Mouse (Mus musculus): Measurements from ENCODE around the gene Cdc42se1. TPM values are rescaled to one million over a fixed set of nuclear protein-coding genes. Genes with fewer than 3 reads are reported as not detected.
"Not testable (repeated sequence)": the region's sequence is repeated elsewhere in the genome, so short reads cannot be mapped to it uniquely, and the experiment has no call there.

Cdc42se1 gene
- polyA plus RNA-seq, 1 experiment from 2014 or later = 72.9 TPM

DNA sequence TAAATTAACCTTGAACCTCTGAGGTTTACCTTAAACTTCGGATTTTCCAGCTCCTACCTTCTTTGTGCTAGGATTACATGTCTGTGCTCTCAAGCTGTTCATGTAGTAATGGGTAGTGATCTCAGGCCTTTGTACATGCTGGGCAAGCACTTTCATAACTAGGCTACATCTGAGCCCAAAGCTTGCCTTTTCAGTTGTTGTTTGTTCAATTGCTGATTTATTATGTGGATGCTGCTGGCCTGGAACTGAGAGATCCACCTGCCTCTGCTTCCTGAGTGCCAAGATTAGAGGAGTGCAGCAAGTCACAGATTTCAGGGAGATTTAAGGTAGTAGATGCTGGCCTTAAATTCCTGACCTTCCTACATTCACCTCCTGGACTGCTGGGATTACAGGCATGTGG is 29.4 kb upstream of the Cdc42se1 start:
- Histone ChIP-seq H3K9me3 (ENCODE audit: control insufficient read depth, low read length) (no peaks in the 10 kb centered on the region), H3K27me3 (replicated peaks; ENCODE audit: control insufficient read depth, insufficient read depth, low read length) (no peaks in the 10 kb centered on the region), H3K36me3 (ENCODE audit: control insufficient read depth, insufficient read depth) (peaks cover 18% of the 10 kb centered on the region), H3K4me3 (replicated peaks; ENCODE audit: low read length) (no peak overlapping the region), H3K4me2 (ENCODE audit: low read length) (no peak overlapping the region), H3K9ac (replicated peaks; ENCODE audit: low read depth, low read length) (no peak overlapping the region), H3K27ac (ENCODE audit: low read length) (no peak overlapping the region), H3K4me1 (replicated peaks; ENCODE audit: control insufficient read depth, insufficient read depth, low read length) (no peaks in the 10 kb centered on the region)
- no peak for ATAC-seq
- 91% methylated on average over 1 of the region's 1 CpGs for WGBS

- no peak overlapping the region for H3K4me2 ChIP-seq (ENCODE audit: low read length)
- no peak overlapping the region for H3K4me3 ChIP-seq (replicated peaks; ENCODE audit: low read length)
- H3K9ac ChIP-seq (replicated peaks; ENCODE audit: low read depth, low read length) = no peak overlapping the region
- no peaks in the 10 kb centered on the region for H3K4me1 ChIP-seq (replicated peaks; ENCODE audit: control insufficient read depth, insufficient read depth, low read length)
- H3K27me3 ChIP-seq (replicated peaks; ENCODE audit: control insufficient read depth, insufficient read depth, low read length) = no peaks in the 10 kb centered on the region
- no peaks in the 10 kb centered on the region for H3K9me3 ChIP-seq (ENCODE audit: control insufficient read depth, low read length)
- H3K27ac ChIP-seq (ENCODE audit: low read length) = peak overlapping the region; percentile 2; the same call in 1 of the 2 replicates
- no peak for ATAC-seq
- H3K36me3 ChIP-seq (ENCODE audit: control insufficient read depth, insufficient read depth) = peaks cover 18% of the 10 kb centered on the region
- WGBS = 74% methylated on average over 7 of the region's 7 CpGs
Observed at GRCm38 (mm10) chr3:95200132-95200531, 28.4 kb upstream of the Cdc42se1 start.

GRCm38 (mm10) chr3:95200562-95200961 is 28.0 kb upstream of the Cdc42se1 start:
- H3K4me2 ChIP-seq (ENCODE audit: low read length) = no peak overlapping the region
- H3K4me1 ChIP-seq (replicated peaks; ENCODE audit: control insufficient read depth, insufficient read depth, low read length) = no peaks in the 10 kb centered on the region
- 66% methylated on average over 2 of the region's 2 CpGs for WGBS
- H3K27ac ChIP-seq (ENCODE audit: low read length) = no peak overlapping the region; the same call in 1 of the 2 replicates
- no peaks in the 10 kb centered on the region for H3K9me3 ChIP-seq (ENCODE audit: control insufficient read depth, low read length)
- peaks cover 17% of the 10 kb centered on the region for H3K36me3 ChIP-seq (ENCODE audit: control insufficient read depth, insufficient read depth)
- no peak for ATAC-seq
- H3K4me3 ChIP-seq (replicated peaks; ENCODE audit: low read length) = no peak overlapping the region
- H3K27me3 ChIP-seq (replicated peaks; ENCODE audit: control insufficient read depth, insufficient read depth, low read length) = no peaks in the 10 kb centered on the region
- H3K9ac ChIP-seq (replicated peaks; ENCODE audit: low read depth, low read length) = no peak overlapping the region

- H3K36me3 ChIP-seq (ENCODE audit: control insufficient read depth, insufficient read depth) = peaks cover 19% of the 10 kb centered on the region
- H3K4me1 ChIP-seq (replicated peaks; ENCODE audit: control insufficient read depth, insufficient read depth, low read length) = no peaks in the 10 kb centered on the region
- H3K9me3 ChIP-seq (ENCODE audit: control insufficient read depth, low read length) = no peaks in the 10 kb centered on the region
- WGBS = 92% methylated on average over 6 of the region's 6 CpGs
- no peak overlapping the region for H3K4me3 ChIP-seq (replicated peaks; ENCODE audit: low read length)
- no peak for ATAC-seq
- H3K9ac ChIP-seq (replicated peaks; ENCODE audit: low read depth, low read length) = no peak overlapping the region
- no peak overlapping the region for H3K27ac ChIP-seq (ENCODE audit: low read length)
- H3K27me3 ChIP-seq (replicated peaks; ENCODE audit: control insufficient read depth, insufficient read depth, low read length) = no peaks in the 10 kb centered on the region
- no peak overlapping the region for H3K4me2 ChIP-seq (ENCODE audit: low read length)
Observed at GRCm38 (mm10) chr3:95203880-95204279, 24.7 kb upstream of the Cdc42se1 start.

DNA sequence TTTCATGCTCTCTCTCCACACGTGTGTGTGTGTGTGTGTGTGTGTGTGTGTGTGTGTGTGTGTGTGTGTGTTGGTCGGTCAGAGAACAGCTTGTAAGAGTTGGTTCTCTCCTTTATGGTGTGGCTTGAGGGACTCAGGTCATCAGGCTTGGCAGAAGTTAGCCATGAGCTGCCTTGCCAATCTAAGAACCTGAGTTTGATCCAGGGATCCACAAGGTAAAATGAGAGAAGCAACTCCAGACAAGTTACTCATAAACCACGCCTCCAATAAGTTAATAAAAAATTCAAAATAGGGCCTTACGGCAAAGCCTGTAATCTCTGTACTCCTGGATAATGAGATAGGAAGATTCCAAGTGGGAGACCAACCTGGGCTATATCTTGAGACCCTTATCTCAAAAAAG is 20.2 kb upstream of the Cdc42se1 start:
- no peak overlapping the region for H3K9ac ChIP-seq (replicated peaks; ENCODE audit: low read depth, low read length)
- 89% methylated on average over 4 of the region's 4 CpGs for WGBS
- H3K4me1 ChIP-seq (replicated peaks; ENCODE audit: control insufficient read depth, insufficient read depth, low read length) = no peaks in the 10 kb centered on the region
- ATAC-seq = no peak
- H3K4me3 ChIP-seq (replicated peaks; ENCODE audit: low read length) = no peak overlapping the region
- H3K4me2 ChIP-seq (ENCODE audit: low read length) = no peak overlapping the region
- no peaks in the 10 kb centered on the region for H3K27me3 ChIP-seq (replicated peaks; ENCODE audit: control insufficient read depth, insufficient read depth, low read length)
- H3K36me3 ChIP-seq (ENCODE audit: control insufficient read depth, insufficient read depth) = peaks cover 4% of the 10 kb centered on the region
- H3K27ac ChIP-seq (ENCODE audit: low read length) = no peak overlapping the region
- H3K9me3 ChIP-seq (ENCODE audit: control insufficient read depth, low read length) = no peaks in the 10 kb centered on the region

- Histone ChIP-seq H3K4me2 (ENCODE audit: low read length) (no peak overlapping the region), H3K36me3 (ENCODE audit: control insufficient read depth, insufficient read depth) (peaks cover 6% of the 10 kb centered on the region), H3K9ac (replicated peaks; ENCODE audit: low read depth, low read length) (no peak overlapping the region), H3K9me3 (ENCODE audit: control insufficient read depth, low read length) (no peaks in the 10 kb centered on the region), H3K27me3 (replicated peaks; ENCODE audit: control insufficient read depth, insufficient read depth, low read length) (no peaks in the 10 kb centered on the region), H3K27ac (ENCODE audit: low read length) (no peak overlapping the region), H3K4me3 (replicated peaks; ENCODE audit: low read length) (no peak overlapping the region), H3K4me1 (replicated peaks; ENCODE audit: control insufficient read depth, insufficient read depth, low read length) (no peaks in the 10 kb centered on the region)
- no peak for ATAC-seq
- 68% methylated on average over 2 of the region's 2 CpGs for WGBS
Observed at GRCm38 (mm10) chr3:95210585-95210984, 17.9 kb upstream of the Cdc42se1 start.

DNA sequence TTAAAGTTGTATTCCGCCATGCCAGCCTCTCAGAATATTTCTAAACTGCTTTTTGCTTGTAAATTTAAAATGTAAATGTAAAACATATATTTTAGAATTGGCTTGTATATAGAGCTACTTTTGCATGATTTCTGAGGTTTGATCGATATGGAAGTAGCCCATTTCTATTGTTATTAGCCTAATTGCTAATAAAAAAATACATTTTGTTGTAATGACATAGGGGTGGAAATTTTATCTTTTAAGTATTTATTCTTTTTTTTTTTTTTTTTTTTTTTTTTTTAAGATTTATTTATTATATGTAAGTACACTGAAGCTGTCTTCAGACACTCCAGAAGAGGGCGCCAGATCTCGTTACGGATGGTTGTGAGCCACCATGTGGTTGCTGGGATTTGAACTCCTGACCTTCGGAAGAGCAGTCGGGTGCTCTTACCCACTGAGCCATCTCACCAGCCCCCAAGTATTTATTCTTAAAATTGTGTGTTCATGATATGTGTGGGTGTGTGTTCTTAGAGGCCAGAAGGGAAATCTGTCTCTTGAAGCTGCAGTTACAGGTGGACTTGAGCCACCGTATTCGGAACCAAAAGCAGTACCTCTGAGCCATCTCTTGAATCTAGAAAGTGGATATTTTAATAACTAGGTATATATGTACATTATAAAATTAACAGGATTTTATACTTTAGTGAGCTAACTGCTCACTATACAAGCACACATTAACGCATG is 15.5 kb upstream of the Cdc42se1 start:
- not testable (repeated sequence) for H3K4me2 ChIP-seq (ENCODE audit: low read length); H3K36me3 ChIP-seq (ENCODE audit: control insufficient read depth, insufficient read depth); H3K4me3 ChIP-seq (replicated peaks; ENCODE audit: low read length); H3K27ac ChIP-seq (ENCODE audit: low read length); ATAC-seq; H3K9me3 ChIP-seq (ENCODE audit: control insufficient read depth, low read length); H3K27me3 ChIP-seq (replicated peaks; ENCODE audit: control insufficient read depth, insufficient read depth, low read length); H3K9ac ChIP-seq (replicated peaks; ENCODE audit: low read depth, low read length)
- peaks cover 11% of the 10 kb centered on the region for H3K4me1 ChIP-seq (replicated peaks; ENCODE audit: control insufficient read depth, insufficient read depth, low read length)
- 94% methylated on average over 7 of the region's 10 CpGs for WGBS

- no peaks in the 10 kb centered on the region for H3K9me3 ChIP-seq (ENCODE audit: control insufficient read depth, low read length)
- H3K27me3 ChIP-seq (replicated peaks; ENCODE audit: control insufficient read depth, insufficient read depth, low read length) = no peaks in the 10 kb centered on the region
- H3K36me3 ChIP-seq (ENCODE audit: control insufficient read depth, insufficient read depth) = 0 out of 2 replicates have a peak, but pooled peaks cover 4% of the 10 kb centered on the region
- no peak overlapping the region for H3K27ac ChIP-seq (ENCODE audit: low read length)
- H3K4me1 ChIP-seq (replicated peaks; ENCODE audit: control insufficient read depth, insufficient read depth, low read length) = peaks cover 14% of the 10 kb centered on the region
- no peak overlapping the region for H3K9ac ChIP-seq (replicated peaks; ENCODE audit: low read depth, low read length)
- ATAC-seq = no peak
- H3K4me2 ChIP-seq (ENCODE audit: low read length) = no peak overlapping the region
- WGBS = 93% methylated on average over 1 of the region's 1 CpGs
- H3K4me3 ChIP-seq (replicated peaks; ENCODE audit: low read length) = no peak overlapping the region
Observed at GRCm38 (mm10) chr3:95213609-95213975, 14.9 kb upstream of the Cdc42se1 start.

- Histone ChIP-seq H3K27ac (ENCODE audit: low read length) (peak overlapping the region; percentile 97), H3K4me2 (ENCODE audit: low read length) (peak overlapping the region; percentile 67), H3K36me3 (ENCODE audit: control insufficient read depth, insufficient read depth) (peaks cover 17% of the 10 kb centered on the region), H3K27me3 (replicated peaks; ENCODE audit: control insufficient read depth, insufficient read depth, low read length) (no peaks in the 10 kb centered on the region), H3K9ac (replicated peaks; ENCODE audit: low read depth, low read length) (peak overlapping the region; percentile 89), H3K9me3 (ENCODE audit: control insufficient read depth, low read length) (no peaks in the 10 kb centered on the region), H3K4me3 (replicated peaks; ENCODE audit: low read length) (peak overlapping the region; percentile 77), H3K4me1 (replicated peaks; ENCODE audit: control insufficient read depth, insufficient read depth, low read length) (peaks cover 14% of the 10 kb centered on the region)
- no peak for ATAC-seq
- WGBS = 16% methylated on average over 4 of the region's 4 CpGs
Observed at GRCm38 (mm10) chr3:95216655-95217254, 11.8 kb upstream of the Cdc42se1 start.

Measured in forebrain, embryonic 16.5 days (tissue).